Mouse (Mus musculus) forebrain, embryonic 13.5 days (tissue): ENCODE measurements at regions not wholly inside any gene's neighbourhood (a gene's known extent, or its start where the extent isn't known, plus 50 kb on each side); places are given as distances from the start of the nearest gene placed in this dataset.

Experiments
- ATAC-seq: fragments of 200-750 bp; cut with Nextera tagmentation; 2 replicates; pipeline ENCODE4 v1.8.0; 2017
- H3K27ac ChIP-seq: fragments of 300-500 bp; sonication (generic); 2 replicates; pipeline ENCODE4 v1.5.1; 2015; ENCODE audit warnings: inconsistent platforms, mild to moderate bottlenecking, moderate library complexity
- H3K27me3 ChIP-seq: fragments of 300-500 bp; sonication (generic); 2 replicates; pipeline ENCODE4 v1.6.1; 2015; ENCODE audit warnings: mild to moderate bottlenecking, inconsistent platforms
- H3K36me3 ChIP-seq: fragments of 300-500 bp; sonication (generic); 2 replicates; pipeline ENCODE4 v1.6.1; 2015; ENCODE audit warnings: mild to moderate bottlenecking, inconsistent platforms; ENCODE audit not compliant: poor library complexity, severe bottlenecking
- H3K4me1 ChIP-seq: fragments of 300-500 bp; sonication (generic); 2 replicates; pipeline ENCODE4 v1.6.1; 2015; ENCODE audit warnings: inconsistent platforms
- H3K4me2 ChIP-seq: fragments of 300-500 bp; sonication (generic); 2 replicates; pipeline ENCODE4 v1.6.1; 2015; ENCODE audit warnings: inconsistent platforms, mild to moderate bottlenecking, moderate library complexity
- H3K4me3 ChIP-seq: fragments of 300-500 bp; sonication (generic); 2 replicates; pipeline ENCODE4 v1.5.1; 2015; ENCODE audit warnings: mild to moderate bottlenecking, inconsistent platforms
- H3K9ac ChIP-seq: fragments of 300-500 bp; sonication (generic); 2 replicates; pipeline ENCODE4 v1.6.1; 2015; ENCODE audit warnings: mild to moderate bottlenecking, inconsistent platforms
- H3K9me3 ChIP-seq: fragments of 300-500 bp; sonication (generic); replicated peaks from 2 replicates; pipeline ENCODE4 v1.6.1; 2016; ENCODE audit warnings: inconsistent platforms
- WGBS: fragments of 180-500 bp; shearing (Covaris S2); methylation state at CpG from one replicate; pipeline ENCODE4 v1.1.7; 2015; 5-methylcytosine and 5-hydroxymethylcytosine counted together

- Histone ChIP-seq H3K4me3 (no peak overlapping the region), H3K4me2 (no peak overlapping the region), H3K9me3 (no peaks in the 10 kb centered on the region)
Measured at GRCm38 (mm10) chr15:70644447-70645202, 3189.7 kb upstream of the Gm6569 start.

GRCm38 (mm10) chr15:70675549-70675948, 3158.8 kb upstream of the Gm6569 start:
- no peak overlapping the region for H3K27ac ChIP-seq
- no peak overlapping the region for H3K4me2 ChIP-seq
- no peak overlapping the region for H3K4me3 ChIP-seq
- no peaks in the 10 kb centered on the region for H3K9me3 ChIP-seq
- H3K36me3 ChIP-seq, result no peaks in the 10 kb centered on the region
- peak; percentile 78; the same call in 1 of the 2 replicates for ATAC-seq
- no peaks in the 10 kb centered on the region for H3K27me3 ChIP-seq
- no peaks in the 10 kb centered on the region for H3K4me1 ChIP-seq
- H3K9ac ChIP-seq, result no peak overlapping the region
- WGBS, result 65% methylated on average over 1 of the region's 1 CpGs

More at GRCm38 (mm10) chr15:70644447-70645202, 3189.7 kb upstream of the Gm6569 start:
- H3K27ac ChIP-seq, result no peak overlapping the region
- peak; percentile 83 for ATAC-seq
- H3K36me3 ChIP-seq, result no peaks in the 10 kb centered on the region
- H3K27me3 ChIP-seq, result no peaks in the 10 kb centered on the region
- H3K9ac ChIP-seq, result no peak overlapping the region
- 0 out of 2 replicates have a peak, but pooled peaks cover 9% of the 10 kb centered on the region for H3K4me1 ChIP-seq

GRCm38 (mm10) chr15:70704547-70704946, 3129.8 kb upstream of the Gm6569 start:
- no peak overlapping the region for H3K27ac ChIP-seq
- H3K9ac ChIP-seq, result no peak overlapping the region
- H3K4me3 ChIP-seq, result no peak overlapping the region
- ATAC-seq, result no peak
- no peaks in the 10 kb centered on the region for H3K27me3 ChIP-seq
- WGBS, result 79% methylated on average over 2 of the region's 2 CpGs
- H3K4me2 ChIP-seq, result no peak overlapping the region
- H3K4me1 ChIP-seq, result no peaks in the 10 kb centered on the region
- H3K9me3 ChIP-seq, result no peaks in the 10 kb centered on the region
- no peaks in the 10 kb centered on the region for H3K36me3 ChIP-seq

GRCm38 (mm10) chr15:70713736-70714135, 3120.6 kb upstream of the Gm6569 start:
- Histone ChIP-seq H3K9me3 (no peaks in the 10 kb centered on the region), H3K27ac (no peak overlapping the region), H3K4me2 (no peak overlapping the region), H3K36me3 (no peaks in the 10 kb centered on the region), H3K4me1 (peaks cover 4% of the 10 kb centered on the region; the same call in 1 of the 2 replicates), H3K4me3 (no peak overlapping the region), H3K9ac (no peak overlapping the region), H3K27me3 (no peaks in the 10 kb centered on the region)
- ATAC-seq, result 0 out of 2 replicates have a peak, but pooled peaks have one; percentile 48

GRCm38 (mm10) chr15:70727361-70727885, 3106.9 kb upstream of the Gm6569 start:
- no peaks in the 10 kb centered on the region for H3K9me3 ChIP-seq
- H3K4me3 ChIP-seq, result no peak overlapping the region
- no peak overlapping the region for H3K4me2 ChIP-seq
- H3K36me3 ChIP-seq, result no peaks in the 10 kb centered on the region
- no peaks in the 10 kb centered on the region for H3K27me3 ChIP-seq
- ATAC-seq, result no peak
- WGBS, result 65% methylated on average over 1 of the region's 1 CpGs
- no peak overlapping the region for H3K9ac ChIP-seq
- no peaks in the 10 kb centered on the region for H3K4me1 ChIP-seq
- H3K27ac ChIP-seq, result no peak overlapping the region

GRCm38 (mm10) chr15:70727956-70728355, 3106.4 kb upstream of the Gm6569 start:
- no peaks in the 10 kb centered on the region for H3K4me1 ChIP-seq
- H3K27me3 ChIP-seq, result no peaks in the 10 kb centered on the region
- H3K4me3 ChIP-seq, result no peak overlapping the region
- no peaks in the 10 kb centered on the region for H3K9me3 ChIP-seq
- H3K4me2 ChIP-seq, result no peak overlapping the region
- WGBS, result 88% methylated on average over 1 of the region's 1 CpGs
- no peak overlapping the region for H3K27ac ChIP-seq
- no peaks in the 10 kb centered on the region for H3K36me3 ChIP-seq
- no peak for ATAC-seq
- no peak overlapping the region for H3K9ac ChIP-seq

GRCm38 (mm10) chr15:70744239-70744638, 3090.1 kb upstream of the Gm6569 start:
- ATAC-seq, result no peak
- no peaks in the 10 kb centered on the region for H3K27me3 ChIP-seq
- no peak overlapping the region for H3K27ac ChIP-seq
- no peak overlapping the region for H3K9ac ChIP-seq
- H3K9me3 ChIP-seq, result no peaks in the 10 kb centered on the region
- H3K36me3 ChIP-seq, result no peaks in the 10 kb centered on the region
- no peaks in the 10 kb centered on the region for H3K4me1 ChIP-seq
- H3K4me3 ChIP-seq, result no peak overlapping the region
- no peak overlapping the region for H3K4me2 ChIP-seq

GRCm38 (mm10) chr15:70764045-70764444, 3070.3 kb upstream of the Gm6569 start:
- WGBS, result 8% methylated on average over 1 of the region's 1 CpGs
- Histone ChIP-seq H3K36me3 (no peaks in the 10 kb centered on the region), H3K9ac (no peak overlapping the region), H3K27me3 (peaks cover 8% of the 10 kb centered on the region; the same call in 1 of the 2 replicates), H3K9me3 (no peaks in the 10 kb centered on the region; the same call in 1 of the 2 replicates), H3K4me2 (no peak overlapping the region), H3K4me1 (no peaks in the 10 kb centered on the region), H3K4me3 (no peak overlapping the region), H3K27ac (no peak overlapping the region)
- peak; percentile 75; the same call in 1 of the 2 replicates for ATAC-seq

GRCm38 (mm10) chr15:70764513-70764912, 3069.8 kb upstream of the Gm6569 start:
- Histone ChIP-seq H3K36me3 (no peaks in the 10 kb centered on the region), H3K4me3 (no peak overlapping the region), H3K4me2 (no peak overlapping the region), H3K9ac (no peak overlapping the region), H3K27ac (no peak overlapping the region), H3K9me3 (no peaks in the 10 kb centered on the region; the same call in 1 of the 2 replicates), H3K27me3 (peaks cover 8% of the 10 kb centered on the region; the same call in 1 of the 2 replicates), H3K4me1 (no peaks in the 10 kb centered on the region)
- 59% methylated on average over 1 of the region's 1 CpGs for WGBS
- ATAC-seq, result 0 out of 2 replicates have a peak, but pooled peaks have one; percentile 38

- Histone ChIP-seq H3K9me3 (no peaks in the 10 kb centered on the region; the same call in 1 of the 2 replicates), H3K4me1 (no peaks in the 10 kb centered on the region), H3K36me3 (no peaks in the 10 kb centered on the region), H3K27me3 (peaks cover 8% of the 10 kb centered on the region; the same call in 1 of the 2 replicates), H3K4me3 (no peak overlapping the region), H3K4me2 (no peak overlapping the region), H3K9ac (no peak overlapping the region), H3K27ac (no peak overlapping the region)
- ATAC-seq, result no peak
Measured at GRCm38 (mm10) chr15:70765471-70765870, 3068.9 kb upstream of the Gm6569 start.
